Mouse (Mus musculus) lung, postnatal 4 days (tissue): Measurements from ENCODE around the gene Tbc1d1.

Experiments used
- DNase-seq, 2 experiments: peaks; one replicate each; pipeline ENCODE4 v3.0.0; 2021

Gene Tbc1d1

DNA sequence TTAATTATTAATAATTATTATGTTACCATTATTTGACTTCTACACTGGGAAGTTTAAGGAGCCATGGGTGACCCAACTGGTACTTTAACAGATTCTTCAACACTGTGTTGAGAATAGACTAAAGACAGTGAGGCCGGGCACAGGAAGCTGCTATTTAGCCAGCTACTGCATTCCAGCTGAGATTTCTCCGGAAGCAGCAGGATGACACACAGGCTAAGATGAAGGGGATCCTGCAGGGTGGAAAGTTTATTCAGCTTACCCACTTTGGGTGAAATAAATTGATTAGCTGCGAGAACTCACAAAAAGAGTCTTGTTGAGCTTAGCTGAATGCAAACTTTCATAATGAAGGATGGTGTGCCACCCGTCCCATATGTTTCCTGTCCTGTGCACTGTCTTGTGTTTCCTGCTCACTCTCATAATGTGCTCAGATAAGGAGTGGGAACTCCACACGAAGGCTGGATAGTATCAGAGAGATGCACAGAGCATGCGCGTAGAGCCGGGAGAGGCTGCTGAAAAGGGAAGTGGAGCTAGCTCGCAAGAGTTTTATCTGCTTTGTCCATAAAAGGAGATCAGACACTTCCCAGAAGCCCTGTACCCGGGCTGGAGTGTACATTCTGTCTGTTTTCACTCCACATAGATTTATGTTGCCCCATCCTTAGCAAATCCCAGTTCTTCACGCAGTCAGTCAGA lies at the start of gene Tbc1d1:
Gene Tbc1d1 (plus strand): TSS at position 445 of the 690 bp plus-strand sequence.
- DNase-seq = peak; percentile 82 to 91

GRCm38 (mm10) chr5:64107596-64108289 lies 48.4 kb upstream of the Tbc1d1 start:
- no peak for DNase-seq

- no peak for DNase-seq
Measured at GRCm38 (mm10) chr5:64109217-64109616, 46.9 kb upstream of the Tbc1d1 start.

DNA sequence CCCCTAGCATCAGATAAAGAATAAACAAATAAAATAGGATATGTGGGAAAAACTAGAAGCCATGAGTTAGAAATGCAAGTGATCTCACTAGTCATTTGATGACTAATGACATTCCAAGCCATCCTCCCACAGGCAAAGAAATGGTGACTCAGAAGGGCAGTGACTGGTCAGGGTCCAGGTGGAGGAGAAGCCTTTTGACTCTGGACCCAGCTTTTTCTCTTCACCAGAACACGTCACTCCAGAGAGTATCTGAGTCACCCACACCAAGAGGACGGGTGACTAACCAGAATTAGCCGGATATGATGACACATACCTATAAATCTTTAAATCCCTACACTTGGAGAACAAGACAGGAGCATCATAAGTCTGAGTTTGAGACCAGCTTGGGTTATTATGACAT lies 43.7 kb upstream of the Tbc1d1 start:
- no peak for DNase-seq

DNA sequence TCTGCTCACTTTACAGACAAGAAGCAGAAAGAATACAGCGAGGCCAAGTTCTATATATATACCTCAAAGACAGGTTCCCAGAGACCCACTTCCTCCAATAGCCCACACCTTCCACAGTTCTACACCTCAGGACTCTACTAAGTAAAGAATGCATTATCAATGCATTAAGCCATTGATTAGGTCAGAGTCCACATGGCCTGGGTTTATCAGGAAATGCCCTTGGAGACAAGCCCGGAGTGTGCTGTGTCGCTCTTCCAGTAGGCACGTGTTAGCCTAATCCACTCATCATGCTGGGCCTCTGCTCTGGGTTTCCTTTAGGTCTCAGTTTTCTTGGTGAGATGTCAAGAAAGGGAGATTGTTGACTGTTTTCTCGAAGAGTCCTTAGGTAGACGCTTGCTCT lies 41.9 kb upstream of the Tbc1d1 start:
- no peak for DNase-seq

GRCm38 (mm10) chr5:64117191-64117590 lies 38.9 kb upstream of the Tbc1d1 start:
- DNase-seq = no peak

DNA sequence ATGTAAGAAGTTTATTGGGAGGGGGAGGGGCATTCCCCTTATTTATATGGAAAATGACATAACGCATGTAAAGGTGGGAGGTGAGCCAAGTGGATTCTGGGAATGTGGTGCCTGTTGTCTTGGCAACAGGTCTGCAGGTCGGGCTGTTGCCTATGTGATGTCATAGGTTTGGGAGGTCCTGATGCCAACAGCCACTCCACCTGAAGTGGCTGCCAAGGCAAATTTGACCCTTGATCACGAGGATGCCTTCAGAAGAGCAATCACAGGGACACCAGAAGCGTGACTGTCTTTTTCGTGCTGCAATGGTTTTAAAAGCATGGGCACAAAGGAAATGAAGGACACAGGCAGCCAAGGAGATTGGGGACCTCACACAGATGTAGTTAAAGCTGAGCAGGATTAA lies 30.3 kb upstream of the Tbc1d1 start:
- no peak for DNase-seq

DNA sequence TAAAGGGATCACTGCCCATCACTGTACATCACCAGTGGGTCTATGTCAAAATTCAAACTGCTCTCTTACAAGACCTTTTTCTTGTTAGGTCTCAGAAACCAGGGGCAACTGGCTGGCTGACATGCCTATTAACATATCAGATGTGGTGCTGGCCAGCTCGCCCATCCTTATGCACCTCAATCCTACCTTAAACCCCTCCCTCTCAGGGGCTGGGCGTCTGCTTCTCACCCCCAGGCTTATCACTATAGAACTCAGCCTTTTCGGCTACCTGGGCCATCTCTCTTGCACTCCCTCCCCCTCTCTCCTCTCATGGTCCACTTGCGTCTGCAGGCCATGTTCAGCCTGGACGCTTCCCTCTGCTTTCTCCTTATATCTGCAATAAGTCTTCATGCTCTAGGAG lies 24.6 kb upstream of the Tbc1d1 start:
- no peak for DNase-seq

DNA sequence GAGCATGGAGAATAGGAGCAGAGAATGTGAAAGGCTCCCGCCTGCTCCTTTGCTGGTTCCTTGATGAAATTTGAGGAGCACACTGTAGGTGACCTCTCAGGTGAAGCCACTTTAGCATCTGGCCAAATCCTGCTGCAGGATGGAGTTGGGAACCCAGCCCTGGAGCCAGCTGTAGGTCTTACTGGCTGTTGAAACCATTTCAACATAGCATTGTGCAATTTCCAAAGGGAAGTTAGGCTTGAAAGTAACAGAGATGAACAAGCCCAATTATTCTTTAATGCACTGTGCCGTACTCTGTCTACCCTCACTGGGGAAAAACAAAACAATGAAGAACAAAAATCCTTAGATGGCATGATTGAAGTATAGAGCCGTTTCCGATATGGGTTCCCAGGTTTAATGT lies 22.2 kb upstream of the Tbc1d1 start:
- DNase-seq = no peak

GRCm38 (mm10) chr5:64136325-64136724 lies 19.8 kb upstream of the Tbc1d1 start:
- DNase-seq = peak in 1 of 2 experiments; percentile 20

GRCm38 (mm10) chr5:64140202-64140601 lies 15.9 kb upstream of the Tbc1d1 start:
- DNase-seq = no peak

- no peak for DNase-seq
Measured at GRCm38 (mm10) chr5:64144315-64144714, 11.8 kb upstream of the Tbc1d1 start.

DNA sequence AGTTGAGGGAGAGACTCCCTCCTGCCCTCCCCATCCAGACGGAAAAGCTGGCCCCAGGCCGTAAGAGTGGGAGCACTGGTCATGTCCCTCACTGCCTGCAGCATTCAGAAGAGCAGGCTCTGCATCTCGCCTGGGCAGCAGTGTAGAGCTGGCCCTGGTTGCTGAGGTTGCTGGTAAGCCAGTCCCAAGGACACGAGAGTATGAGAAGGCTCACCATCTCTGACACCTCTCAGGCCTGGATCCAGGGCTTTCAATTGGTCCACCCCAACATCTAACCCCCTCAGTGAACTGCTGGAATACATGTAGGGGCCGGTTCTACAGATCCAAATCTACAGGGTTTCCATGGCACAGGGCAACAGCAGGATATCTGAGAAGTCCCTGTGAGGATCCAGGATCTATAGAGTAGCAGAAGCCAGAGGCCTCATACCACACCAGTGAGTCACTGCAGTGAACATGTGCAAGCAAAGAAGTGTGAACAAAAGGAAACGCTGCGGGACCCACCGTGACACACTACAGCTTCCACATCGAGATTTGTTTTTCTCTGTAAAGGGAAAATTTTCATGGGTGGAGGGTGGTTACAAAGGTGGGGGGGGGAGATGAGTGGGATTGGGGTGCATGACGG lies 9.6 kb upstream of the Tbc1d1 start:
- DNase-seq = no peak

- no peak for DNase-seq
Measured at GRCm38 (mm10) chr5:64149184-64150127, 6.6 kb upstream of the Tbc1d1 start.

DNA sequence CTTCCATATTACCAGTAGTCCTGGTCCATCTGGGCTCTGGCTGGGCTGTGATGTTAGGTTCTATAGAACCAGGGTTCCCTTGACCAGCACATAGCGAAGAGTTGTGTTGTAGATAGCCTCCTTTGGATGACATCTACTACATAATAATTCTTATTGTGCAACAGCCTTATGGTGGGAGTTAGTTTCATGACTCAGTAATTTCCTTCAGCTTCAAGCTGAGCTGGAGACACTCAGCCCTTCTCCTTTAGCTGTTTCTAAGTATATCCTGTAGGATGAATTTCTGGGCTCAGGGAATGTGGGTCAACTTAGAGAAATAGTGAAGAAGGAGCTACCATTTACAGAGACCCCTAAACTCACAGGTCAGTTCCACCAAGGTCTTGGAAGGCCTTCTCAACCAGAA lies 2.8 kb upstream of the Tbc1d1 start:
- no peak for DNase-seq

GRCm38 (mm10) chr5:64156579-64156978 lies 474 bp downstream of the Tbc1d1 start:
- DNase-seq = peak in 1 of 2 experiments; percentile 25

DNA sequence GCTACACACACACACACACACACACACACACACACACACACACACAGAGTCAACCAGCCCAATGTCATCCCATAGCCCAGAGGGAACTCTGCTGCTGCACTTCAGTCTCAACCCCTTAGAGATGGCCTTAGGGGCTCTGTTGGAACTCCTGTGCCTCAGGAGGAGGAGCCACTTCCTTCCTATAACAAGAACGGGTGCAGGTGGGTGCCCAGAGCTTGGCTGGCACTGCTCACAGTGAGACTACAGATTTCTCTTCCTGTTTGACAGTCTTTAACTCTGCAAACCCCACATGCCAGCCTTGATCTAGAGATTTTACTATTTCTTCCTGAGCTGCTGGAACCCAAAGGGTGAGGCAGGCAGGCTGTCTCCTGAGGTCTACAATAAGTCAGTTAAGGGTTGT lies 1.8 kb downstream of the Tbc1d1 start:
- no peak for DNase-seq

DNA sequence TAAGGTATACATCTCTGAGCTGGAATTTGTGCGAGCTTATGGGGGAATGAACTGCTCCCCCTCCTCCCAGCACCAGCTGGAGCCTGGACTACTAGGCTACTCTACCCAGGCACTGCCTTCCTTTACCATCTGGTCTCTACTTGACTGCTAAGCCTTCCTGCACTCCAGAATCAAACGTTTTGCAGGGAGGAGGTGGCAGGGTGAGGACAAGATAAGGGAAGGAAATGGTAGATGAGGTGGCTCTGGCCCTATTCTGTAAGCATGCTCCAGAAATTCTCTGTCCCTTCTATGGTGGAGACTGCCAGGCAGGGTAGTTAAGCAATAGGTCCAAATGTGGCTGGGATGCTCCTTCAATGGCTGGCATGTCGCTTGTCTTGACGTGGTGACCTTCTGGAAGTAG lies 2.4 kb downstream of the Tbc1d1 start:
- DNase-seq = no peak

DNA sequence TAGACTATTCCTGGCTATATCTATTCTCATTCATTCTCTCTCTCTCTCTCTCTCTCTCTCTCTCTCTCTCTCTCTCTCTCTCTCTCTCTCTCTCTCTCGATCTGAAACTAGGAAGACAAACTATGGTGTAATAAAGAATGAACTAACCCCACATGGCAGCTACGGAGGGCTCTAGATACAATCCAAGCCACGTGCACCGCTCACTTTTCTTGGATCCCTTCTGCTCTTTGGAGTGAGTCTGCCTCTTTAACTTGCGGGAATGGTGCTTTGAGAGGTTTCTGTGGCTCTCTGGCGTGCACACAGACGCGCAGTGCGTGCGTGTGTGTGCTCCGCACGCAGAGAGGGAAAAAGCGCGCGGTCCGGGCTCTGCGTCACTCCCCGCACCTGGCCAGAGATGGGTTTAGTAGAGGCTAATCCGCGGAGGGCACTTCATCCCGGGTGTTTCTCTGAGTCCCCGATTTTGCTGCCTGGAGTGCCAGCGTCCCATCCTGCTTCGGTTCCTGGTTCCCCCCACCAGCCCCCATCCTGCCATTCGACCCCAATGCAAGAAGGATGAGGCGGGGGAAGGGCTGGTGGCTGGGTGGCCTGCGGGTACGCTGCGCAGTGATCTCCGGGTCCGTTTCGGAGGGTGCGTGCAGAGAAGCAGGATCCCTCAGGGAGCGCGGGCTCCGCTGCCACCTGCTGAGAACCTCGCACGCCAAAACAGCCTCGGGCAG lies 3.1 kb downstream of the Tbc1d1 start:
- DNase-seq = peak in 1 of 2 experiments; percentile 19

DNA sequence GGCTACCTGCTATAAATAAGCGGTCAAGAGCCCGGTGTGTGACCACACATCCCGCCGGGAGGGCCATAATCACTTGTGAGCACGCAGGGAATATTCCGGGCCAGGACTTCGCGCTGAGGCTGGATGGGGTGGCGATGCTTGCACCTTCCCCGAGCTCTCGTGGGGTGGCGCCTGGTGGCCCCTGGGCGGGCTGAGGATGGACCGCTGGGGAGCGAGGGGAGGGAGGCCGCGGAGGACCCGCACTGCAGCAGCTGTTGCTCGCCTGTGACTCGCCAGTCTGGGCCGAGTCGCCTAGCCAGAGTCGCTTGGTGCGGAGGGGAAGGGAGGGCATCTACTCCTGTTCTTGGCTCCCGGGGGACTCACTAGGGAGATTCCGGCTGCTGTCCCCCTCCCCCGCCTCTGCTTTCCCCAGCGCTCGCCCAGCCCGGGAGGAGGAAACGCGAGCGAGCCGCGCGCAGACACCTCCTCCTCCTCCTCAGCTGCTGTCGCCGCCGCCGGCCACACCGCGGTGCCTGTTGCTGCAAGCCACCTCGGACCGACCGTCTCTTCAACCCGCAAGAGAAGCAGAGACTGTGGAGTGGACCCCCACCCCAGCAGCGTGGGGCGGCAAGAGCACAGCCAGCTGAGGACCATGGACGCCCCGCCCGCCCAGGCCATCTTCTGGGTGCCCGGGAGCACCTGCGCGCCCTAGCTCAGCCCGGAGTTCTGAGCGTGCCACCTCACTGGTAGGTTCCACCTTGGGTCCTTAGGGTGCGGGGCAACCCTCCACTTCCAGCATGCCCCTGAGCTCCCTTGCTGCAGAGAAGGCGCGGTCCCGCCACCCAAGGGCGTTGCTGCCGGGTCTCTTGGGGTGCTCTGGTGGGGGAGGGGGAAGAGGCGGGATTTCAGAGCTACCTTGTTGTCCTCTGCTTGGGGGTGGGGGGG lies 3.9 kb downstream of the Tbc1d1 start:
- peak; percentile 78 to 79 for DNase-seq
